Mouse (Mus musculus) adrenal gland, postnatal 4 days (tissue): ENCODE measurements around the gene Slc12a4. TPM values are rescaled to one million over a fixed set of nuclear protein-coding genes. Genes with fewer than 3 reads are reported as not detected.

Experiments
- DNase-seq, 2 experiments: peaks; one replicate each; pipeline ENCODE4 v3.0.0; 2021 to 2022; ENCODE audit warnings: low spot score in 2 of 2, mixed read lengths in 2 of 2
- microRNA-seq: library from miRNA; unstranded; fragments of <30 nt; microRNA quantifications from one replicate; pipeline ENCODE4 v1.2.0, GENCODE M21; 2021
- total RNA-seq, 2 experiments: library from RNA; stranded (reverse); gene quantifications; 2 replicates each; pipeline ENCODE4 v1.2.3; 2021

Gene Slc12a4
- total RNA-seq, 2 experiments from 2014 or later = 30.9 to 40.2 TPM

DNA sequence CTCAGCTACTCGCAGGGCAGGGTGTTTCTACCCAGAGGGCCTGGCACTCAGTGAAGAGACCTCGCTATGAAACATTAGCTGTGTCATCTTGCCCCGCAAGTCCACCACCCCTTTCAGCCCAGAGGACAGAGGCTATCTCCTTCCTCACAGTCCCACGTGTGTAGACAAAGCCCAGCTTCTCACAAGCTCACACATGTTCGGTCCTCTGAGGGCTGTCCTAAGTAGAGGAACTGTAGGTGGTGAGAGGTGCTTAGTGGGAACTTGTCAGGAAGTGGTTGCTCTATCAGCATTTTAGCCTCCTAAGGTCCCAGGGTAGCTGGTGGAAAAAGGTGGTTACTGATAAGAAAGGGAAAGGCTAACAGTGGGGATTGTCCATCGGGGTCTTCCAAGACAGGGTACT, 30.8 kb downstream of the Slc12a4 start:
- no peak for DNase-seq

DNA sequence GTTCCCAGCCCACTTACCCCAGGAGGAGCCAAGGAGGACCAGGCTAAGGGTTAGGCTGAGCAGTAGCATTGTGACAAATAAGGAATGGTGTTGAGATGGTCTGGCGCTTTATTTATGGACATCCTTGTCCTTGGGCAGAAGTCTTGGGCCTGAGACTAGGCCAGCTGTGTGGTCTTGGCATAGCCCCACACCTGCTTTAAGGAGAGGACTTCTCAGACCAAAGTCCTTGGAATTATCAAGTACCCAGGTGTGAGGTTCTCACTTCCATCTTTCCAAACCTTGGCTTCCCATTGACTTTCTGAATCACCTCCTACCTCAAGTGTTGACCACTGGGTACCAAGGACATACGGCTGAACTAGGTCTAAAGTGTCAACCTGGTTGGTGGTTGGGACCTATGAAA, 32.1 kb downstream of the Slc12a4 start, which contains the start of gene Ctrl:
Gene Ctrl, minus strand, starts transcription at position 101 of the 400 bp plus-strand sequence.
- DNase-seq = no peak

DNA sequence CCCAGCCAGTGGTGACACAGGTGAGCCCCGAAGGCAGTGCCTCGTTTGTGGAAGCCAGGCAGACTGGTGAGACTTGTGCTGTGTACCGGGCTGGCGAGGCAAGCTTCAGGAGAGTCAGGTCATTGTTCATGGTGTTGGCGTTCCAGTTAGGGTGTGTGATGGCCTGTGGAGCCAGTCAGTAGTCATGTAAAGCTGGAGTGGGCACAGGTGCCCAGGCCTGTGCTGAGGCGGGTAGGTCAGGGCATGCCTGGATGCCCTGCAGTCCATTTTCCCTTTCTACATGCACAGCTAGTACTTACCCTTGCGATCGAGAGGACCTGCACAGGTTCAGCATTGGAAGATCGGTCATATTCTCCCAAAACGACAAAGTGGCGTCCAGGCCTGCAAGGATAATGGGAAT, 33.4 kb downstream of the Slc12a4 start:
- DNase-seq = no peak

DNA sequence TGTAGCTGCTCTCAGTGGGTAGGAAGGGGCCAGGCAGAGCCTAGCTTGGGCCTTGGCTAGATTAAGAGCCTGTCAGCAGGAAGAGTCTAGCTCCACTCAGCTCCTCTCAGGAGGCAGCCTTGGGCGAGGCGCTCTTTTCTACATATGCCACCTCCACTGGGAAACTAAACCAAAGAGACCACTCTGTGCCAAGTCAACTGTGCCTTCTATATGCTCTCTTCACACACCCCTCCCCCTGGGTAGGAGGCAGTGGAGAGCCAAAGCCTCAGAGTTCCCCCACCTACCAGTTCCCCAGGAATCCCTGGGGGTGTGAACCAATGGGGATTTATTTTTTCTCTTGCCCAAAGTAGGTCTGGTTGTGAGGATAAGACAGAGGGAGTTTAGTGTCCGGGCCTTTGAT, 34.6 kb downstream of the Slc12a4 start:
- no peak for DNase-seq

DNA sequence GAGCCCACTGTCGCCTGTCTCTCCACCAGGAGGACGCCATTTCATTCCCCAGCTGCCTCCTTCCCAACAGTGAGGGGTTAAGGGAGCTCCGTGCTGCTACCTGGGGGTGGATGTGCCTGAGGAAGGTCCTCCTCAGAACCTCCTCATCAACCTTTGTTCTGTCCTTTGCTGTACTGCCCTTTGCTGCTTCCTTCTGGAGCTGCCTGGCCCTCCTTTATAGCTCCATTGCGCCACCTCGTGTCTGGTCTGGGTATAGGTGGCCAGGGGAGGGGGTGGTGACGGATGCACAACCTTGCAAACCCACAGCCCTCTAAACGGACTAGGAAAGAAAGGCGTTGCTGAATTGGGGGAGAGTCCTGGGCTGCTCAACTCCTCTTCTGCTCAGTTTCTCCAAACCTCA, 35.3 kb downstream of the Slc12a4 start:
- peak; percentile 76 to 86 for DNase-seq

DNA sequence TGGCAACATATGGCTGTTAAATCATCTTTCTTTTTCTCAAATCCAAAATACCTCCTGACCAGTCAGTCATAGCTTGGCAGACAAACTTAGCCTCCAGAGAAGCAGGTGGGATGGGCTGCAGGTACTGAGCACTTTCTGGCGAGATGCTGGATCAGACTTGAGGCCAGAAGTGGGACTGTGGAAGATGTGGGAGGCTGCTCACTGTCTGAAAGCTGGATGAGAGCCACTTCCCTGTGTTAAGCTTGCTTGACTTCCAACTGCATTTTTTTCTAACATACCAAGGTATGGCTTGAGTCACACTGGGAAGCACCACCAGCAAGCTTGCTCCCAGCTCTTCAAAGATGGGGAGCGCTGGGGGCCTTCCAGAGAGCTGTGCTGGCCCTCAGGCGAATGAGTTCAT, 40.8 kb downstream of the Slc12a4 start:
- DNase-seq = no peak

DNA sequence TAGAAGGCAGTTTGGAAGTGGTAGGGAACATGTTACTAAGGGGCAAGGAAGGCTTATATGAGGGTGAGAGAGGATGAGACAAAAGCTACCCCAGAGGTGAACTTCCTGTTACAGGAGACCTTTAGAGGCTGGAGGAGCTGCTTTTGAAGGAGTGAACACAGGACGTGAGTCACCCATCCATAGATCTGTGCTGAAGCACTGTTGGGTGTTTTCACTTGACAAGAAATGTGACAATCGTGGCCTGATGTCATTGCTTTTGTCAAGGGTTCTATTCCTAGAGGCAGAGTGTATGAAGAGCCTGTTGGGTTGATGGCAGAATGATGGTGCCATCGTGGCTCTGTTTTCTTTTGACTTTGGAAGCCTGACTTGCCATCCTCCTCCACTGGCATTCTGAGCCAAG, 46.5 kb downstream of the Slc12a4 start:
- DNase-seq = no peak

DNA sequence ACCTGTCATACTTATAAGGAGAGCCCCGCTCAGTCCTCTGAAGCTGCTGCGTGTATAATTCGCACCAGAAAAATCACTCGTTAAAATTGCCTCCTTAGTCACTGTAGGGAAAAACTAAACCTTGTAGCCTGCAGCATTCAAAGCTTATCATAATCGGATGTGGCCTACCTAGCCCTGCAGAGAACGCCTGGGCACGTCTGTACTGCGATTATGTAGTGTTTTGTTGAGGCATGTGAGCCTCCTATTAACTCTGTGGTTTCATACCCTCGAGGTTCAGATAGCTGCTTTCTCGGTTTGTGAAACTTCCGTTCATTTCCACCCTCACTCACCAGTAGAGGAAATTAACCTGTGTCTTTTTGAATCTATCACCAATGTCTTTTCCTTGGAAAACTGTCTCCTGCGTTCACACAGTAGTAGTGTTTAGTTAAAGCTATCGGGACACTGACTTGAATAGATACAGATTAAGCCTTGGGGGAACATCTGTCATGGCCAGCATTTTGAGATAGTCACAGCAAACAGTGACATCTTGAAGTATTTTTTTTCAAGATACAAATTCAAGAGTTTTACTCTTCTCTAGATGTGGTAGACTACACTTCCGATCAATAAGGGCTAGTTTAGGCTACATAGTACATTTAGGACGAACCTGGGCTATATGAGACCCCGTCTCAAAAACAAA, 64.8 kb downstream of the Slc12a4 start:
- DNase-seq = no peak

DNA sequence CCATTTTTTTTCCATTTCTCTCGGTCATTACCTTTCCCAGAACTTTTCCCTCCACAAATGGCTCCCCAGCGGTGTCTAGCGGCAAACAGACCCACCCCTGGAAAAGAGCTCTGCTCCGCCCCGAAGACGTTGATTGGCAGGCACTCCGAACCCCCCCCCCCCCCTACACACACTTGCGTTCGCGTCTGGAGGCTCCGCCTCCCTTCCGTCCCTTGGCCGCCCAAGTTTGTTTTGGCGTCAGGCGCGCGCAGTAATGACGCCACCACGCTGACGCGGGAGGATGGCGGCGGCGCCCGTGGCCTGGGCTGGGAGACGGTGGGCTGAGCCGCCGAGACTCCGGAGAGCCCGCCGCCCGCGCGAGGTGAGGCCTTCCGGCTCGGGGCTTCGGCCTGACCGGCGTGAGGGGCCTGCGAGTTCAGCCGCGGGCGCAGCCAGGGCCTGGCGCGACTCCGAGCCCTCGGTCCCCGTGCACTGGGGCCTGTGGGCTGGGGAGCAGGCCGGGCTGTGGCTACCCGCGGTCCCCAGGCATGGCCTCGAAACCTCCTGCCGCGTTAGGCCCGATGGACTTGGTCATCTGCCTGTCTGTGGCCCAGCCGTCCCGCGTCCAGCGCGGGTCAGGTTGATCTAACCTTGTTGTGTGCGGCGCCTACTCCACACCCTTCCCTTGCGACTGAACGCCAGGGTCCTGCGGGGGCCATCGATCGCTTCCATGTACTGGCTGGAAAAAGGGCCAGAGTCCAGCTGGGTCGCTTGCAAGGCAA, 65.5 kb downstream of the Slc12a4 start, which contains the start of gene Pskh1:
Gene Pskh1, plus strand, starts transcription at position 262 of the 761 bp plus-strand sequence.
- DNase-seq = peak; percentile 82 to 86

DNA sequence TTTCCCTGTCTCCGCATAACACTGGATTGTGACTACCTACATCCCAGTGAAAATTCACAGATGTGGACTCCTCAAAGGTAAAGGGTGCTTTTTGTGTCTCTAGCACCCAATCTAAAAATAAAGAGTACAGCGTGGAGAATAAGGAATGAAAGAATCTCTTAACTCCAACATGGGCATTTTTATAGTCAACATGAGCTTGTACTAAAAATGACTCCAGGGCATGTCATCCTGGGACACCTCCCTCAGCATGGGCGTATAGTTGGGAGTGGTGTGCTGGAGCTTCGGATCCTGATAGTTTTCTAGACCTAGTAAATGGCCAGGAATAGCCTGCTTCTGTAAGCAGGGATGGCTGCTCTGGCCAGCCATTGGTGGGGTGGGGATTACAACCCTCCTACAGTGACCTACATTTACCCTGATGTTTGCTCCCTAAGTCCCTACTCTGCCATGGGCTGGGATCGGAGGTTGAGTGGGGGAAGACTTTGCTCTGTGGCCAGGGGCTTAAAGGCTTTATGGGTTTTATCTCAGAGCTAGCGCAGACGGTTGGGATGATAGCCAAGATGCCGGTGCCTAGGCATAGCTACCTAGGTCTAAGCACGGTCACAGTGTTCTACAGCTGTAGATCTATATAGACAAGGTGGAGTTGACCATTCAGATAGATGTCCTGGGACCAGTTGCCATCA, 68.0 kb downstream of the Slc12a4 start:
- DNase-seq = no peak

Small RNA genes lying within 50 kb of the gene (microRNA-seq; reads per million reads assigned to microRNA genes)
- gene Mir7074 = not detected

Other genes starting within 250 kb of the Slc12a4 start
- 10 to 100 TPM in 1 of 2 experiments, 1 to 10 TPM in 1; 8.3 to 11.6 TPM for gene Gfod2, start 207.4 kb downstream of the Slc12a4 start, total RNA-seq
- gene Ranbp10, start 138.7 kb downstream of the Slc12a4 start, total RNA-seq = 10 to 100 TPM; 36.5 to 37.6 TPM
- not detected for gene Tsnaxip1, start 138.4 kb downstream of the Slc12a4 start, total RNA-seq
- 10 to 100 TPM; 15.9 to 21.7 TPM for gene Cenpt, start 112.8 kb downstream of the Slc12a4 start, total RNA-seq
- 10 to 100 TPM; 40.0 to 42.2 TPM for gene Thap11, start 111.0 kb downstream of the Slc12a4 start, total RNA-seq
- gene Nutf2, start 105.5 kb downstream of the Slc12a4 start, total RNA-seq = 10 to 100 TPM; 53.1 to 57.4 TPM
- 10 to 100 TPM; 50.3 to 51.3 TPM for gene Edc4, start 85.2 kb downstream of the Slc12a4 start, total RNA-seq
- gene Nrn1l, start 72.5 kb downstream of the Slc12a4 start, total RNA-seq = under 1 TPM in 1 of 2 experiments, not detected in 1; 0.90 TPM
- gene Pskh1, start 65.7 kb downstream of the Slc12a4 start, total RNA-seq = 10 to 100 TPM; 44.3 to 48.7 TPM
- gene Ctrl, start 32.2 kb downstream of the Slc12a4 start, total RNA-seq = 10 to 100 TPM in 1 of 2 experiments, not detected in 1; 98.9 TPM
- gene Psmb10, start 27.7 kb downstream of the Slc12a4 start, total RNA-seq = 10 to 100 TPM; 76.8 to 84.8 TPM
- 10 to 100 TPM in 1 of 2 experiments, 1 to 10 TPM in 1; 2.1 to 33.5 TPM for gene Lcat, start 22.7 kb downstream of the Slc12a4 start, total RNA-seq
- not detected for gene Dpep3, start 13.3 kb upstream of the Slc12a4 start, total RNA-seq
- gene Dus2, start 25.2 kb upstream of the Slc12a4 start, total RNA-seq = 10 to 100 TPM; 15.0 to 15.3 TPM
- gene Dpep2nb, start 39.9 kb upstream of the Slc12a4 start, total RNA-seq = not detected
- gene Ddx28, start 45.8 kb upstream of the Slc12a4 start, total RNA-seq = 10 to 100 TPM; 15.4 to 16.2 TPM
- 10 to 100 TPM; 52.0 to 52.7 TPM for gene Nfatc3, start 92.7 kb upstream of the Slc12a4 start, total RNA-seq
- gene Esrp2, start 170.9 kb upstream of the Slc12a4 start, total RNA-seq = 1 to 10 TPM; 7.2 to 8.8 TPM
- 10 to 100 TPM; 17.3 to 17.6 TPM for gene Pla2g15, start 184.3 kb upstream of the Slc12a4 start, total RNA-seq
- 10 to 100 TPM; 21.0 to 25.3 TPM for gene Slc7a6, start 202.8 kb upstream of the Slc12a4 start, total RNA-seq
- gene Slc7a6os, start 244.8 kb upstream of the Slc12a4 start, total RNA-seq = 10 to 100 TPM; 34.1 to 38.0 TPM
- gene Prmt7, start 244.8 kb upstream of the Slc12a4 start, total RNA-seq = 10 to 100 TPM; 28.2 to 29.8 TPM